Mouse (Mus musculus) ES-E14 (cell line): Measurements from ENCODE around the gene Grrp1.

Source experiments
- CHD2 ChIP-seq: IDR thresholded peaks from 2 replicates; pipeline ENCODE4 v1.6.1; 2014; ENCODE audit warnings: mild to moderate bottlenecking, low read depth, low read length, inconsistent platforms
- HCFC1 ChIP-seq: IDR thresholded peaks from 2 replicates; pipeline ENCODE4 v1.6.1; 2012; ENCODE audit warnings: low read length, inconsistent platforms, borderline replicate concordance; ENCODE audit not compliant: insufficient read depth
- MAFK ChIP-seq: IDR thresholded peaks from 2 replicates; pipeline ENCODE4 v1.6.1; 2014; ENCODE audit warnings: mild to moderate bottlenecking, low read depth, low read length, inconsistent platforms; ENCODE audit not compliant: insufficient read depth
- ZC3H11A ChIP-seq: IDR thresholded peaks from 2 replicates; pipeline ENCODE4 v1.6.1; 2012; ENCODE audit warnings: low read depth, mild to moderate bottlenecking, inconsistent platforms, low read length, borderline replicate concordance
- ZNF384 ChIP-seq: IDR thresholded peaks from 2 replicates; pipeline ENCODE4 v1.6.1; 2012; ENCODE audit warnings: low read depth, low read length, inconsistent platforms

GRCm38 (mm10) chr4:134243516-134244250, 10.2 kb downstream of the Grrp1 start, which contains the start of gene E130218I03Rik:
- TF ChIP-seq MAFK (no peak), CHD2 (no peak), HCFC1 (no peak), ZC3H11A (no peak), ZNF384 (no peak)
